Mouse (Mus musculus) neural tube, embryonic 10.5 days (tissue): ENCODE results near the gene Svop.

ENCODE experiments used
- DNase-seq: peaks from one replicate; pipeline ENCODE4 v3.0.0-alpha.2; 2017; ENCODE audit warnings: low spot score; ENCODE audit errors: extremely low spot score

The Svop gene

GRCm38 (mm10) chr5:114106391-114106935 is 15.1 kb upstream of the Svop start:
- no peak for DNase-seq

- no peak for DNase-seq
These were observed 11.4 kb upstream of the Svop start for GRCm38 (mm10) chr5:114102807-114103206.

- no peak for DNase-seq
These were observed 10.5 kb upstream of the Svop start for GRCm38 (mm10) chr5:114101873-114102272.

- no peak for DNase-seq
These were observed 9.2 kb upstream of the Svop start for GRCm38 (mm10) chr5:114100390-114101099.

- peak; percentile 96 for DNase-seq
These were observed 8.5 kb upstream of the Svop start for GRCm38 (mm10) chr5:114099709-114100389.

GRCm38 (mm10) chr5:114090421-114091013 is 853 bp downstream of the Svop start:
- DNase-seq = no peak

- DNase-seq = no peak
These were observed 3.4 kb downstream of the Svop start for GRCm38 (mm10) chr5:114087875-114088480.

GRCm38 (mm10) chr5:114085501-114085900 is 5.9 kb downstream of the Svop start:
- no peak for DNase-seq

GRCm38 (mm10) chr5:114077009-114077408 is 14.4 kb downstream of the Svop start:
- no peak for DNase-seq

GRCm38 (mm10) chr5:114072262-114072661 is 19.1 kb downstream of the Svop start:
- peak; percentile 44 for DNase-seq

- no peak for DNase-seq
These were observed 20.5 kb downstream of the Svop start for GRCm38 (mm10) chr5:114070858-114071257.

GRCm38 (mm10) chr5:114067982-114068381 is 23.4 kb downstream of the Svop start:
- no peak for DNase-seq

GRCm38 (mm10) chr5:114067543-114067942 is 23.8 kb downstream of the Svop start:
- DNase-seq = no peak

GRCm38 (mm10) chr5:114066601-114067000 is 24.8 kb downstream of the Svop start:
- no peak for DNase-seq

- DNase-seq = no peak
These were observed 26.2 kb downstream of the Svop start, which contains the start of gene Usp30 for GRCm38 (mm10) chr5:114065161-114065560. Gene Usp30 (plus strand): TSS chr5:114065461.

GRCm38 (mm10) chr5:114063958-114064357 is 27.4 kb downstream of the Svop start:
- no peak for DNase-seq

GRCm38 (mm10) chr5:114061675-114062074 is 29.7 kb downstream of the Svop start:
- DNase-seq = no peak

GRCm38 (mm10) chr5:114057129-114057731 is 34.1 kb downstream of the Svop start:
- DNase-seq = no peak

- DNase-seq = peak; percentile 82
These were observed 39.1 kb downstream of the Svop start for GRCm38 (mm10) chr5:114052246-114052761.

- no peak for DNase-seq
These were observed 42.5 kb downstream of the Svop start for GRCm38 (mm10) chr5:114048731-114049308.

- no peak for DNase-seq
These were observed 44.2 kb downstream of the Svop start for GRCm38 (mm10) chr5:114047182-114047581.
